Mouse (Mus musculus): ENCODE measurements around the gene Antxr1. TPM values are rescaled to one million over a fixed set of nuclear protein-coding genes. Genes with fewer than 3 reads are reported as not detected.

The Antxr1 gene
- total and polyA plus RNA-seq, 2 experiments, result 0.28 to 0.92 TPM

- TF ChIP-seq CTCF (IDR thresholded peaks at IDR 0.05; ENCODE audit: low read depth, low read length) (no peak), POLR2A (IDR thresholded peaks at IDR 0.05; ENCODE audit: extremely low read depth, insufficient read depth, low read length) (no peak)
- no peak for DNase-seq (ENCODE audit: extremely low read depth, low read depth, low spot score)
- Histone ChIP-seq H3K4me1 (ENCODE audit: control insufficient read depth, insufficient read depth, low read length) (no peaks in the 10 kb centered on the region), H3K27ac (replicated peaks; ENCODE audit: insufficient read depth, low read depth, low read length) (no peak overlapping the region), H3K36me3 (ENCODE audit: control insufficient read depth, insufficient read depth, low read length) (no peaks in the 10 kb centered on the region), H3K9ac (ENCODE audit: low read depth, low read length) (no peak overlapping the region), H3K27me3 (ENCODE audit: control insufficient read depth, insufficient read depth, low read length) (no peaks in the 10 kb centered on the region), H3K4me3 (ENCODE audit: insufficient read depth, low read depth, low read length) (no peak overlapping the region), H3K79me2 (ENCODE audit: control insufficient read depth, insufficient read depth, low read length) (no peaks in the 10 kb centered on the region)
- whole genome bisulfite sequencing, result 87% methylated on average over 3 of the region's 3 CpGs
Observed at GRCm38 (mm10) chr6:87171461-87171860, 164.2 kb downstream of the Antxr1 start.

- Histone ChIP-seq H3K4me3 (ENCODE audit: insufficient read depth, low read depth, low read length) (no peak overlapping the region), H3K27ac (replicated peaks; ENCODE audit: insufficient read depth, low read depth, low read length) (no peak overlapping the region), H3K9ac (ENCODE audit: low read depth, low read length) (no peak overlapping the region), H3K36me3 (ENCODE audit: control insufficient read depth, insufficient read depth, low read length) (no peaks in the 10 kb centered on the region), H3K27me3 (ENCODE audit: control insufficient read depth, insufficient read depth, low read length) (no peaks in the 10 kb centered on the region), H3K4me1 (ENCODE audit: control insufficient read depth, insufficient read depth, low read length) (no peaks in the 10 kb centered on the region), H3K79me2 (ENCODE audit: control insufficient read depth, insufficient read depth, low read length) (no peaks in the 10 kb centered on the region)
- WGBS, result 93% methylated on average over 6 of the region's 6 CpGs
- no peak for DNase-seq (ENCODE audit: extremely low read depth, low read depth, low spot score)
- no peak for TF ChIP-seq CTCF (IDR thresholded peaks at IDR 0.05; ENCODE audit: low read depth, low read length)
- no peak for TF ChIP-seq POLR2A (IDR thresholded peaks at IDR 0.05; ENCODE audit: extremely low read depth, insufficient read depth, low read length)
Observed at GRCm38 (mm10) chr6:87170875-87171274, 164.7 kb downstream of the Antxr1 start.

DNA sequence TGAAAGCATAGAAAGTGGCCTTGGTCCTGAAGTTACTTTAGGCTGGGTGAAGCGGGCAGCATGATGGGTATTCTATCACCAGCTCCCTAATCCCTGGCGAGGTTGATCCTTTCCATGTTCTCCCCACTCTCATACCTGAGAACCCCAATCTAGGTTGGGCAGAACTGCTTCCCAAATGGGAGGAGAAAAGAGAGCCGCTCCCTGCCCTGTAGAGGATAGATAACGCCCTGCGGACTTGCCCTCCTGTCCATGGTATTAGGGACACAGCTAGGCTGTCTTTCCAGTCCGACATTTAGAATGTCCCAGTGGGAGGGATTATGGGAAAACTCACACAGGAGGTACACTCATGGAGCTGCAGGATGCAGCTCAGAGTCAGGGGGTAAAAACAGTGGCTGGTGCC lies 165.3 kb downstream of the Antxr1 start:
- Histone ChIP-seq H3K27me3 (ENCODE audit: control insufficient read depth, insufficient read depth, low read length) (no peaks in the 10 kb centered on the region), H3K27ac (replicated peaks; ENCODE audit: insufficient read depth, low read depth, low read length) (no peak overlapping the region), H3K9ac (ENCODE audit: low read depth, low read length) (no peak overlapping the region), H3K4me1 (ENCODE audit: control insufficient read depth, insufficient read depth, low read length) (no peaks in the 10 kb centered on the region), H3K79me2 (ENCODE audit: control insufficient read depth, insufficient read depth, low read length) (no peaks in the 10 kb centered on the region), H3K36me3 (ENCODE audit: control insufficient read depth, insufficient read depth, low read length) (no peaks in the 10 kb centered on the region), H3K4me3 (ENCODE audit: insufficient read depth, low read depth, low read length) (no peak overlapping the region)
- DNase-seq (ENCODE audit: extremely low read depth, low read depth, low spot score), result no peak
- no peak for TF ChIP-seq POLR2A (IDR thresholded peaks at IDR 0.05; ENCODE audit: extremely low read depth, insufficient read depth, low read length)
- no peak for TF ChIP-seq CTCF (IDR thresholded peaks at IDR 0.05; ENCODE audit: low read depth, low read length)
- 91% methylated on average over 6 of the region's 6 CpGs for WGBS

DNA sequence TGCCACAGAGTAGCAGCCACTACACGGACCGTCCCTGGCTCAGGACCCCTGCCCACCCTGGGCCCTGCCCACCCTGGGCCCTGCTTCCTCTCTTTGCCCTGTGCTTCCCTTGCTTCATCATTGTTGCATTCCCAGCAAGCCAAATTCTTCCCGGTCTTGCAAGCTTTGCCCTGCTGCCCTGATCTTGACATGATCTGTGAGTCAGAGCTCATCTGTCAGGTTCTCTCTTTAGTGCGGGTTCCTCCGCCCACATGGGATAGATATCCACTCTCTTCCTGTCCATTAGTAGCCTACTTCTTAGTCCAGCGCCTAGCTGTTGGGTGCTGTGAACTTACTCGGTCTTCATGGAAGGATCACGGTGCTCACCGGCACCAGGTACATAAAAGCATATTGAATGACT lies 167.6 kb downstream of the Antxr1 start:
- Histone ChIP-seq H3K4me1 (ENCODE audit: control insufficient read depth, insufficient read depth, low read length) (no peaks in the 10 kb centered on the region), H3K79me2 (ENCODE audit: control insufficient read depth, insufficient read depth, low read length) (no peaks in the 10 kb centered on the region), H3K4me3 (ENCODE audit: insufficient read depth, low read depth, low read length) (no peak overlapping the region), H3K9ac (ENCODE audit: low read depth, low read length) (no peak overlapping the region), H3K27me3 (ENCODE audit: control insufficient read depth, insufficient read depth, low read length) (no peaks in the 10 kb centered on the region), H3K36me3 (ENCODE audit: control insufficient read depth, insufficient read depth, low read length) (no peaks in the 10 kb centered on the region), H3K27ac (replicated peaks; ENCODE audit: insufficient read depth, low read depth, low read length) (no peak overlapping the region)
- no peak for TF ChIP-seq CTCF (IDR thresholded peaks at IDR 0.05; ENCODE audit: low read depth, low read length)
- TF ChIP-seq POLR2A (IDR thresholded peaks at IDR 0.05; ENCODE audit: extremely low read depth, insufficient read depth, low read length), result no peak
- no peak for DNase-seq (ENCODE audit: extremely low read depth, low read depth, low spot score)
- 86% methylated on average over 9 of the region's 9 CpGs for WGBS

- no peaks in the 10 kb centered on the region for H3K79me2 ChIP-seq (ENCODE audit: control insufficient read depth, insufficient read depth, low read length)
- TF ChIP-seq CTCF (IDR thresholded peaks at IDR 0.05; ENCODE audit: low read depth, low read length) (no peak), POLR2A (IDR thresholded peaks at IDR 0.05; ENCODE audit: extremely low read depth, insufficient read depth, low read length) (no peak)
- H3K27ac ChIP-seq (replicated peaks; ENCODE audit: insufficient read depth, low read depth, low read length), result no peak overlapping the region
- H3K9ac ChIP-seq (ENCODE audit: low read depth, low read length), result no peak overlapping the region
- no peaks in the 10 kb centered on the region for H3K27me3 ChIP-seq (ENCODE audit: control insufficient read depth, insufficient read depth, low read length)
- no peak overlapping the region for H3K4me3 ChIP-seq (ENCODE audit: insufficient read depth, low read depth, low read length)
- no peaks in the 10 kb centered on the region for H3K36me3 ChIP-seq (ENCODE audit: control insufficient read depth, insufficient read depth, low read length)
- no peak for DNase-seq (ENCODE audit: extremely low read depth, low read depth, low spot score)
- H3K4me1 ChIP-seq (ENCODE audit: control insufficient read depth, insufficient read depth, low read length), result no peaks in the 10 kb centered on the region
- WGBS, result 89% methylated on average over 12 of the region's 12 CpGs
Observed at GRCm38 (mm10) chr6:87166673-87167305, 168.8 kb downstream of the Antxr1 start.

- no peaks in the 10 kb centered on the region for H3K79me2 ChIP-seq (ENCODE audit: control insufficient read depth, insufficient read depth, low read length)
- TF ChIP-seq CTCF (IDR thresholded peaks at IDR 0.05; ENCODE audit: low read depth, low read length), result no peak
- no peak for TF ChIP-seq POLR2A (IDR thresholded peaks at IDR 0.05; ENCODE audit: extremely low read depth, insufficient read depth, low read length)
- H3K27me3 ChIP-seq (ENCODE audit: control insufficient read depth, insufficient read depth, low read length), result no peaks in the 10 kb centered on the region
- H3K9ac ChIP-seq (ENCODE audit: low read depth, low read length), result no peak overlapping the region
- no peak for DNase-seq (ENCODE audit: extremely low read depth, low read depth, low spot score)
- no peak overlapping the region for H3K27ac ChIP-seq (replicated peaks; ENCODE audit: insufficient read depth, low read depth, low read length)
- WGBS, result 88% methylated on average over 8 of the region's 8 CpGs
- no peaks in the 10 kb centered on the region for H3K36me3 ChIP-seq (ENCODE audit: control insufficient read depth, insufficient read depth, low read length)
- no peak overlapping the region for H3K4me3 ChIP-seq (ENCODE audit: insufficient read depth, low read depth, low read length)
- no peaks in the 10 kb centered on the region for H3K4me1 ChIP-seq (ENCODE audit: control insufficient read depth, insufficient read depth, low read length)
Observed at GRCm38 (mm10) chr6:87165536-87166311, 169.9 kb downstream of the Antxr1 start.
